Mouse (Mus musculus) brain, embryonic 14.5 days (tissue): ENCODE data around the gene Gli1.

Source experiments
- CTCF ChIP-seq: fragments of 200-500 bp; IDR thresholded peaks from 2 replicates; pipeline ENCODE4 v1.5.1; 2012; ENCODE audit warnings: inconsistent platforms, mild to moderate bottlenecking, moderate library complexity, borderline replicate concordance; ENCODE audit not compliant: insufficient read depth, insufficient read length; ENCODE audit errors: extremely low read depth
- POLR2A ChIP-seq: fragments of 200-500 bp; IDR thresholded peaks from 2 replicates; pipeline ENCODE4 v1.6.1; 2012; ENCODE audit warnings: mild to moderate bottlenecking, inconsistent platforms, borderline replicate concordance; ENCODE audit not compliant: poor library complexity, insufficient read depth, insufficient read length, severe bottlenecking; ENCODE audit errors: extremely low read depth

- TF ChIP-seq CTCF: no peak
- no peak for TF ChIP-seq POLR2A
These were observed 16.2 kb downstream of the Gli1 start for GRCm38 (mm10) chr10:127325454-127326016.
